Mouse (Mus musculus) hindbrain, embryonic 15.5 days (tissue): ENCODE results near the gene Gas2l1. TPM values are rescaled to one million over a fixed set of nuclear protein-coding genes. Genes with fewer than 3 reads are reported as not detected.

Source experiments
- ATAC-seq: fragments of 200-750 bp; cut with Nextera tagmentation; 2 replicates; pipeline ENCODE4 v1.8.0; 2017; ENCODE audit warnings: low read depth, moderate number of reproducible peaks, moderate TSS enrichment; ENCODE audit not compliant: low FRiP score
- H3K27ac ChIP-seq: fragments of 300-500 bp; sonication (generic); replicated peaks from 2 replicates; pipeline ENCODE4 v1.5.1; 2015; ENCODE audit warnings: mild to moderate bottlenecking, inconsistent platforms
- H3K27me3 ChIP-seq: fragments of 300-500 bp; sonication (generic); 2 replicates; pipeline ENCODE4 v1.6.1; 2015; ENCODE audit warnings: control low read depth, inconsistent platforms
- H3K36me3 ChIP-seq: fragments of 300-500 bp; sonication (generic); 2 replicates; pipeline ENCODE4 v1.6.1; 2015; ENCODE audit warnings: control low read depth, inconsistent platforms
- H3K4me1 ChIP-seq: fragments of 300-500 bp; sonication (generic); replicated peaks from 2 replicates; pipeline ENCODE4 v1.6.1; 2015; ENCODE audit warnings: control low read depth, inconsistent platforms
- H3K4me2 ChIP-seq: fragments of 300-500 bp; sonication (generic); 2 replicates; pipeline ENCODE4 v1.6.1; 2015; ENCODE audit warnings: moderate library complexity, mild to moderate bottlenecking, inconsistent platforms
- H3K4me3 ChIP-seq: fragments of 300-500 bp; sonication (generic); 2 replicates; pipeline ENCODE4 v1.5.1; 2015; ENCODE audit warnings: mild to moderate bottlenecking, inconsistent platforms
- H3K9ac ChIP-seq: fragments of 300-500 bp; sonication (generic); 2 replicates; pipeline ENCODE4 v1.6.1; 2015; ENCODE audit warnings: inconsistent platforms
- H3K9me3 ChIP-seq: fragments of 300-500 bp; sonication (generic); 2 replicates; pipeline ENCODE4 v1.6.1; 2016; ENCODE audit warnings: control low read depth, inconsistent platforms
- WGBS: fragments of 180-500 bp; shearing (Covaris S2); methylation state at CpG from one replicate; pipeline ENCODE4 v1.1.7; 2015; 5-methylcytosine and 5-hydroxymethylcytosine counted together
- microRNA-seq: library from miRNA; unstranded; fragments of <30 nt; microRNA quantifications from one replicate; pipeline ENCODE4, GENCODE M21; 2016
- polyA plus RNA-seq: library from polyadenylated mRNA; unstranded; fragments of >200 nt; fragmentation: Nextera tagmentation; extraction: Ambion mirVana; gene quantifications from 2 replicates; pipeline ENCODE4 v1.2.1, GENCODE M21; 2015

The Gas2l1 gene
- polyA plus RNA-seq, 1 experiment from 2014 or later: 32.2 TPM

- H3K9ac ChIP-seq: no peak overlapping the region
- H3K4me1 ChIP-seq: no peaks in the 10 kb centered on the region
- 92% methylated on average over 2 of the region's 2 CpGs for WGBS
- H3K4me2 ChIP-seq: no peak overlapping the region
- H3K27ac ChIP-seq: no peak overlapping the region
- ATAC-seq: no peak
- H3K27me3 ChIP-seq: no peaks in the 10 kb centered on the region
- H3K9me3 ChIP-seq: no peaks in the 10 kb centered on the region
- H3K36me3 ChIP-seq: peaks cover 11% of the 10 kb centered on the region
- no peak overlapping the region for H3K4me3 ChIP-seq
Measured at GRCm38 (mm10) chr11:5005528-5005927, 59.6 kb downstream of the Gas2l1 start.

Small RNA genes within 50 kb of the gene (microRNA-seq; reads per million reads assigned to microRNA genes)
- not detected for gene Gm47296

Other genes starting within 250 kb of the Gas2l1 start
- gene Nf2, start 215.8 kb downstream of the Gas2l1 start, polyA plus RNA-seq: 66.8 and 72.3 TPM in 2 replicates
- 137 and 139 TPM in 2 replicates for gene Nipsnap1, start 191.4 kb downstream of the Gas2l1 start, polyA plus RNA-seq
- 48.7 and 51.4 TPM in 2 replicates for gene Thoc5, start 170.0 kb downstream of the Gas2l1 start, polyA plus RNA-seq
- 11.2 and 11.6 TPM in 2 replicates for gene Nefh, start 117.3 kb downstream of the Gas2l1 start, polyA plus RNA-seq
- 99.1 and 105 TPM in 2 replicates for gene Ap1b1, start 78.5 kb downstream of the Gas2l1 start, polyA plus RNA-seq
- 1.1 and 1.6 TPM in 2 replicates for gene Rasl10a, start 7.2 kb downstream of the Gas2l1 start, polyA plus RNA-seq
- 44.3 and 44.4 TPM in 2 replicates for gene Rhbdd3, start 33.6 kb upstream of the Gas2l1 start, polyA plus RNA-seq
- gene Ewsr1, start 33.9 kb upstream of the Gas2l1 start, polyA plus RNA-seq: 564 and 566 TPM in 2 replicates
- 16.0 and 17.1 TPM in 2 replicates for gene Emid1, start 86.9 kb upstream of the Gas2l1 start, polyA plus RNA-seq
- 5.6 and 6.1 TPM in 2 replicates for gene Kremen1, start 196.2 kb upstream of the Gas2l1 start, polyA plus RNA-seq